Mouse (Mus musculus) CH12.LX (cell line): ENCODE results near the gene Trim5.

Experiments
- CHD1 ChIP-seq: IDR thresholded peaks from 2 replicates; pipeline ENCODE4 v1.6.1; 2012; ENCODE audit warnings: low read depth, low read length, improper control_type of control experiment, inconsistent platforms
- CTCF ChIP-seq, 2 experiments: IDR thresholded peaks in 1 of 2; conservative IDR thresholded peaks in 1 of 2; 2 replicates each; pipeline ENCODE4 v1.5.1; 2011 to 2012; ENCODE audit warnings: low read depth in 2 of 2, low read length in 2 of 2, improper control_type of control experiment in 1 of 2, inconsistent platforms in 1 of 2, mild to moderate bottlenecking in 1 of 2, moderate library complexity in 1 of 2
- E2F4 ChIP-seq: IDR thresholded peaks from 2 replicates; pipeline ENCODE4 v1.6.1; 2011; ENCODE audit warnings: low read depth, low read length, improper control_type of control experiment; ENCODE audit not compliant: insufficient replicate concordance
- EP300 ChIP-seq: IDR thresholded peaks from 2 replicates; pipeline ENCODE4 v1.6.1; 2011; ENCODE audit warnings: low read length, improper control_type of control experiment
- JUND ChIP-seq: conservative IDR thresholded peaks from 2 replicates; pipeline ENCODE4 v1.6.1; 2011; ENCODE audit warnings: low read depth, low read length, improper control_type of control experiment
- MAX ChIP-seq: IDR thresholded peaks from 2 replicates; pipeline ENCODE4 v1.6.1; 2011; ENCODE audit warnings: low read length, improper control_type of control experiment
- MAZ ChIP-seq: IDR thresholded peaks from 2 replicates; pipeline ENCODE4 v1.6.1; 2012; ENCODE audit warnings: low read depth, mild to moderate bottlenecking, inconsistent platforms, low read length, improper control_type of control experiment, moderate library complexity
- NELFE ChIP-seq: IDR thresholded peaks from 2 replicates; pipeline ENCODE4 v1.6.1; 2011; ENCODE audit warnings: low read depth, low read length, improper control_type of control experiment
- POLR2AphosphoS2 ChIP-seq: IDR thresholded peaks from 2 replicates; pipeline ENCODE4 v1.6.1; 2011; ENCODE audit warnings: low read depth, low read length, improper control_type of control experiment
- RAD21 ChIP-seq: IDR thresholded peaks from 2 replicates; pipeline ENCODE4 v1.6.1; 2011; ENCODE audit warnings: low read depth, mild to moderate bottlenecking, low read length, improper control_type of control experiment, moderate library complexity
- UBTF ChIP-seq: IDR thresholded peaks from 2 replicates; pipeline ENCODE4 v1.6.1; 2012; ENCODE audit warnings: low read depth, mild to moderate bottlenecking, inconsistent platforms, low read length, improper control_type of control experiment, moderate library complexity
- USF1 ChIP-seq: IDR thresholded peaks from 2 replicates; pipeline ENCODE4 v1.6.1; 2014; ENCODE audit warnings: low read depth, mild to moderate bottlenecking, inconsistent platforms, low read length, improper control_type of control experiment
- ZMIZ1 ChIP-seq: IDR thresholded peaks from 2 replicates; pipeline ENCODE4 v1.6.1; 2012; ENCODE audit warnings: low read depth, mild to moderate bottlenecking, inconsistent platforms, low read length, improper control_type of control experiment

- TF ChIP-seq EP300 (no peak), JUND (no peak), E2F4 (no peak), UBTF (no peak), MAX (no peak), USF1 (no peak), POLR2AphosphoS2 (no peak), RAD21 (no peak), CTCF (conservative IDR thresholded peaks at IDR 0.05 in 1 of 2, IDR thresholded peaks at IDR 0.05 in 1 of 2; ENCODE audit: low read depth in 2 of 2, low read length in 2 of 2) (no peak), CHD1 (no peak), ZMIZ1 (no peak), NELFE (no peak), MAZ (no peak)
These were observed 71.8 kb downstream of the Trim5 start for GRCm38 (mm10) chr7:104216011-104216535.
